Mouse (Mus musculus): ENCODE measurements around the gene Adgrg1.

GRCm38 (mm10) chr8:95002089-95002655 is 27.6 kb downstream of the Adgrg1 start:
- no peak for TF ChIP-seq POLR2A (IDR thresholded peaks at IDR 0.05; ENCODE audit: borderline replicate concordance, low read depth, low read length)
- TF ChIP-seq CTCF (IDR thresholded peaks at IDR 0.05; ENCODE audit: low read depth, low read length) = no peak

Data from bone marrow macrophage, adult 2 months (primary cell).